Mouse (Mus musculus): ENCODE results near the gene Entpd7.

GRCm38 (mm10) chr19:43666661-43667429 is 22.6 kb upstream of the Entpd7 start:
- TF ChIP-seq CTCF (IDR thresholded peaks at IDR 0.05; ENCODE audit: low read depth) (no peak), EP300 (optimal IDR thresholded peaks at IDR 0.05) (no peak)
